Mouse (Mus musculus) lung, embryonic 14.5 days (tissue): ENCODE measurements around the gene Cbln1. TPM values are rescaled to one million over a fixed set of nuclear protein-coding genes. Genes with fewer than 3 reads are reported as not detected.

Source experiments
- ATAC-seq: fragments of 200-750 bp; cut with Nextera tagmentation; 2 replicates; pipeline ENCODE4 v1.8.0; 2017; ENCODE audit warnings: mild to moderate bottlenecking, moderate TSS enrichment, moderate library complexity; ENCODE audit not compliant: insufficient read depth
- DNase-seq: peaks from one replicate; pipeline ENCODE4 v3.0.0-alpha.2; 2015
- H3K27ac ChIP-seq: fragments of 300-500 bp; sonication (generic); 2 replicates; pipeline ENCODE4 v1.5.1; 2014; ENCODE audit warnings: low read depth, mild to moderate bottlenecking, moderate library complexity
- H3K27me3 ChIP-seq: fragments of 300-500 bp; sonication (generic); 2 replicates; pipeline ENCODE4 v1.6.1; 2014; ENCODE audit warnings: low read length, control low read depth; ENCODE audit not compliant: insufficient read depth
- H3K36me3 ChIP-seq: fragments of 300-500 bp; sonication (generic); 2 replicates; pipeline ENCODE4 v1.6.1; 2014; ENCODE audit warnings: control low read depth; ENCODE audit not compliant: insufficient read depth
- H3K4me1 ChIP-seq: fragments of 300-500 bp; sonication (generic); 2 replicates; pipeline ENCODE4 v1.6.1; 2014; ENCODE audit warnings: antibody characterized with exemption, control low read depth; ENCODE audit not compliant: insufficient read depth
- H3K4me2 ChIP-seq: fragments of 300-500 bp; sonication (generic); 2 replicates; pipeline ENCODE4 v1.6.1; 2014; ENCODE audit warnings: mild to moderate bottlenecking
- H3K4me3 ChIP-seq: fragments of 300-500 bp; sonication (generic); 2 replicates; pipeline ENCODE4 v1.5.1; 2014; ENCODE audit warnings: low read depth, low read length
- H3K9ac ChIP-seq: fragments of 300-500 bp; sonication (generic); 2 replicates; pipeline ENCODE4 v1.6.1; 2014
- H3K9me3 ChIP-seq: fragments of 300-500 bp; sonication (generic); 2 replicates; pipeline ENCODE4 v1.6.1; 2016; ENCODE audit warnings: low read depth, low read length, control low read depth
- CTCF ChIP-seq: IDR thresholded peaks from 2 replicates; pipeline ENCODE4 v1.5.1; 2016; ENCODE audit warnings: antibody characterized with exemption, low read depth
- WGBS: fragments of 180-500 bp; shearing (Covaris S2); extraction: QIAGEN DNeasy Blood & Tissue Kit; methylation state at CpG from one replicate; pipeline ENCODE4 v1.1.7; 2014; 5-methylcytosine and 5-hydroxymethylcytosine counted together
- polyA plus RNA-seq: library from polyadenylated mRNA; unstranded; fragments of >200 nt; fragmentation: Nextera tagmentation; extraction: Ambion mirVana; gene quantifications from 2 replicates; pipeline ENCODE4 v1.2.1, GENCODE M21; 2014

Cbln1 gene
- polyA plus RNA-seq, 1 experiment from 2014 or later = not detected

DNA sequence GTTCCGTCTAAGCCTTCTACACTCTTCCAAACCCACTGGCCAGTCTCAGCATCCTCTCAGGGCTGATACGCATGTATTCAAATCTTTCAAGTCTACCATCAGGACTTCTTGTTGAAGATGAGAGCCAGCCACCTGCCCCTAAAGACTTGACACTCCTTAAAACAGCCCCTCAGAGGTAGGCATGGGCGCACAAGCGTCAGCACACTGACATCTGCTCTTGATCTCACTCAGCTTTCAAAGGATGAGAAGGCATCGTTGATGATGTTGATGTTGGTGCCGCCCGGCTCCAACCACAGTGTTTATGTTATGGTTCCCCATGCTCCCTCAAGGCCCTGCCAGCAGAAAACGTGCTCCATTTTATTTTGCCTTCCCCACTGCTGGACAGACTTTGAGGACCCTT lies 50.7 kb downstream of the Cbln1 start:
- H3K9me3 ChIP-seq = no peaks in the 10 kb centered on the region
- ATAC-seq (no peak), DNase-seq (no peak)
- H3K4me2 ChIP-seq = no peak overlapping the region
- TF ChIP-seq CTCF = no peak
- H3K36me3 ChIP-seq = no peaks in the 10 kb centered on the region
- WGBS = 55% methylated on average over 8 of the region's 8 CpGs
- H3K4me3 ChIP-seq = no peak overlapping the region
- H3K27me3 ChIP-seq = no peaks in the 10 kb centered on the region
- H3K4me1 ChIP-seq = no peaks in the 10 kb centered on the region
- no peak overlapping the region for H3K27ac ChIP-seq
- no peak overlapping the region for H3K9ac ChIP-seq

Other genes starting within 250 kb of the Cbln1 start
- not detected in 2 replicates for gene 4933402J07Rik, start 91.2 kb upstream of the Cbln1 start, polyA plus RNA-seq